Mouse (Mus musculus): ENCODE results near the gene Tnfsfm13. TPM values are rescaled to one million over a fixed set of nuclear protein-coding genes. Genes with fewer than 3 reads are reported as not detected.
A peak's percentile ranks its signal among the peaks of the same experiment; 100 is the strongest.

Gene Tnfsfm13
- polyA plus RNA-seq, 1 experiment: not detected

DNA sequence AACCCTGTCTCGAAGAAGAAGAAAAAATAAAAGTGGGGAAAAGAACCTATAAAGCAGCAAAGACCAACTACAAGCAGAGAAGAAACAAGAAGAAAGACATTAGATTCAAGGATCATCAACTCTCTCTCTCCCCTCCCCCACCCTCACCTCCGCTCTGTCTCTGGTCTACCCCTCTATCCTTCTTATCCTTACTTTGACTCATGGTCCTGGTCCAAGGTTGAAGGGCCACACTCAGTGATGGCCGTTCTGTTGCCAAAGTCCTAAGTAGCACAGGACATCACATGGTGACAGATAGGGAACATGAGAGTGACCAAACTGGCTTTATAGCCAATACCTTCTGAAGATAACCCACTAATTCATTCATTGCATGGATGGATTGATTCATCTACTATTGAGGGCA is 1.5 kb upstream of the Tnfsfm13 start:
- WGBS: 91% methylated on average over 3 of the region's 3 CpGs
- H3K27ac ChIP-seq (ENCODE audit: insufficient read depth, low read depth, low read length): no peak overlapping the region
- peaks cover 12% of the 10 kb centered on the region for H3K4me1 ChIP-seq (ENCODE audit: control insufficient read depth, insufficient read depth, low read length)
- H3K4me3 ChIP-seq (ENCODE audit: insufficient read depth, low read depth, low read length): no peak overlapping the region
- TF ChIP-seq POLR2A (IDR thresholded peaks at IDR 0.05; ENCODE audit: insufficient read depth, low read depth, low read length) (no peak), CTCF (IDR thresholded peaks at IDR 0.05; ENCODE audit: insufficient read depth, low read depth, low read length) (no peak)

DNA sequence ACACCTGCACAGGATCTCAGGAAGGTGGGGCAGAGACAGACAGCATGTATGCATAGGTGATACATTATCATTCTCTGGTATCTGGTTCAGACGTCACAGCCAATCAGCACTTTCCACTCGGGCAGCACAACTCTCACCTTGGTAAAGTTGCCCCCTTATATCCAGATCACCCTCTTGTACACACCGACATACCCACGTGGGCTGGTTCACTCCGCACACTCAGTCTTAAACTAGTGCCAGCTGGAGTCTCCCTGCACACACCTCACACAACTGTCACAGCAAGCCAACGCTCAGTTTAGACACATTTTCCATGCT is 895 bp downstream of the Tnfsfm13 start:
- Histone ChIP-seq H3K4me1 (ENCODE audit: control insufficient read depth, insufficient read depth, low read length) (peaks cover 15% of the 10 kb centered on the region), H3K4me3 (ENCODE audit: insufficient read depth, low read depth, low read length) (peak overlapping the region; percentile 34), H3K27ac (ENCODE audit: insufficient read depth, low read depth, low read length) (no peak overlapping the region)
- TF ChIP-seq POLR2A (IDR thresholded peaks at IDR 0.05; ENCODE audit: insufficient read depth, low read depth, low read length) (no peak), CTCF (IDR thresholded peaks at IDR 0.05; ENCODE audit: insufficient read depth, low read depth, low read length) (no peak)
- WGBS: 9% methylated on average over 6 of the region's 6 CpGs

DNA sequence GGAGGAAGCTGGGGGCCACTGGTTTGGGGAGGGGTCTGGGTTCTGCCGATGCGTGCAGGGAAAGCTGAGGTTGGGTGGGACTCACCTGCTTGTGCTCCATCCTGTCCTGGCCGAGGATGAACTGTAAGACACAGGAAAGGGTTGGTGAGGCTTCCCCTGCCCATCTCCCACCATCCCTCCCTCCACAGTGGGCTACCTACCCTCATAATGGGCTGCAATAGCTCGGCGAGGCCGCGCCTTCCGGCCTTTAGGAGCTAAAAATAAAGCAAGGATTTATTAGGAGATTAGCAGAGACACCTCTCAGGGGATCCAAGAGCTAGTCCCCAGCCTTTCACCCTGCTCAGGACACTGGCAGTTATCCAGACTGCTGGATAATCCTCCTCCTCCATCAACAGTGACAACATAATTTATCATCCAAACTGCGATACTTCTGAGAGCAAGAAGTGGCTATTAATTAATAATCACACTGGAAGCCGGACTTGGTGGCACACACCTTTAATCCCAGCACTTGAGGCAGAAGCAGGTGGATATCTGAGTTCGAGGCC is 2.4 kb downstream of the Tnfsfm13 start:
- Histone ChIP-seq H3K4me3 (ENCODE audit: insufficient read depth, low read depth, low read length) (no peak overlapping the region), H3K27ac (ENCODE audit: insufficient read depth, low read depth, low read length) (no peak overlapping the region), H3K4me1 (ENCODE audit: control insufficient read depth, insufficient read depth, low read length) (peaks cover 15% of the 10 kb centered on the region)
- TF ChIP-seq POLR2A (IDR thresholded peaks at IDR 0.05; ENCODE audit: insufficient read depth, low read depth, low read length) (no peak), CTCF (IDR thresholded peaks at IDR 0.05; ENCODE audit: insufficient read depth, low read depth, low read length) (no peak)
- WGBS: 68% methylated on average over 11 of the region's 11 CpGs

DNA sequence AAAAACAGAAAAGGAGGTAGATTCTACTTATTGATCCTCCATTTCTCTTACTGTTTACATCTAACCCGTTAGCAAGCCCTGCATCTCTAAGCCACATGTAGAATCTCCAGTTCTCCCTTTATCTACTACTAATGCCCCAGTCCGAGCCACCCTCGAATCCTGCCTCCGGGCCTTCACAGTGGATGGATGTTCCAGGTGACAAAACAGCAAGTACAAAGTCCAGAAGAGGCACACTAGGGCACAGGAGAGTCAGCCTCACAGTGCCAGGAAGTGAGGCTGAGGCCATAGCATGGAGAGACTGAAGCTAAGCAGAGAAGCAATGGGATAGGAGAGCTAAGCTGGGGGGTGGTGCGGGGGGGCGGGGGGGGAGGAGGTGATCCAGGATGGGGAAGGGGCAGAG is 3.0 kb downstream of the Tnfsfm13 start:
- no peak for TF ChIP-seq POLR2A (IDR thresholded peaks at IDR 0.05; ENCODE audit: insufficient read depth, low read depth, low read length)
- TF ChIP-seq CTCF (IDR thresholded peaks at IDR 0.05; ENCODE audit: insufficient read depth, low read depth, low read length): no peak
- no peak overlapping the region for H3K4me3 ChIP-seq (ENCODE audit: insufficient read depth, low read depth, low read length)
- 90% methylated on average over 6 of the region's 6 CpGs for WGBS

DNA sequence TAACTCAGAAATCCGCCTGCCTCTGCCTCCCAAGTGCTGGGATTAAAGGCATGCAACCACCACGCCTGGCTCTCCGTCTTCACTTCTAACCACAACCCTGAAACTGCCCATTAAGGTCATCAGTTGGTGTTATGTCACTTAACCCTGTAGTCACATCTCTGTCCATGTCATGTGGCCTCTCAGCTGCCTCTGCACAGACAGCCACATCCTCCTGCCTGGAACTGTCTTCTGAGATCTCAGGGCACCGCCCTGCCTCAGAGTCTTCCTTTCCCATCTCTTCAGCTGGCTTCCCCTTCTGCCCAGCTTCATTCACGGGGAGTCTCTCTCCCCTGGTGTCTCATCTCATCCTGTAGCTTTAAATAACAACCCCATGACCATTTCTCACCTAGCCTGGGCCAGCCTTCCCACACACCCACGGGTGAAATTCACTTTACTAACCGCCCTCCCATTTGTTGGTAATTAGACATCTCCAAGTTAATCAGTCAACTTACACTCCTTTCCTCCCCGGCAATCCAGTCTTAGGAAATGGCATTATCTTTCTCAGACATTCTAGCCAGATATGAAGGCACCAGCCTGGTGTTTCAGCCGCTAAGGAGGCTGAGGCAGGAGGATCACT is 3.6 kb downstream of the Tnfsfm13 start:
- Histone ChIP-seq H3K27ac (ENCODE audit: insufficient read depth, low read depth, low read length) (no peak overlapping the region), H3K4me1 (ENCODE audit: control insufficient read depth, insufficient read depth, low read length) (peaks cover 15% of the 10 kb centered on the region), H3K4me3 (ENCODE audit: insufficient read depth, low read depth, low read length) (no peak overlapping the region)
- WGBS: 71% methylated on average over 9 of the region's 9 CpGs
- TF ChIP-seq CTCF (IDR thresholded peaks at IDR 0.05; ENCODE audit: insufficient read depth, low read depth, low read length): no peak
- TF ChIP-seq POLR2A (IDR thresholded peaks at IDR 0.05; ENCODE audit: insufficient read depth, low read depth, low read length): no peak

More for the DNA sequence above, 3.0 kb downstream of the Tnfsfm13 start:
- H3K4me1 ChIP-seq (ENCODE audit: control insufficient read depth, insufficient read depth, low read length): peaks cover 15% of the 10 kb centered on the region
- H3K27ac ChIP-seq (ENCODE audit: insufficient read depth, low read depth, low read length): no peak overlapping the region

DNA sequence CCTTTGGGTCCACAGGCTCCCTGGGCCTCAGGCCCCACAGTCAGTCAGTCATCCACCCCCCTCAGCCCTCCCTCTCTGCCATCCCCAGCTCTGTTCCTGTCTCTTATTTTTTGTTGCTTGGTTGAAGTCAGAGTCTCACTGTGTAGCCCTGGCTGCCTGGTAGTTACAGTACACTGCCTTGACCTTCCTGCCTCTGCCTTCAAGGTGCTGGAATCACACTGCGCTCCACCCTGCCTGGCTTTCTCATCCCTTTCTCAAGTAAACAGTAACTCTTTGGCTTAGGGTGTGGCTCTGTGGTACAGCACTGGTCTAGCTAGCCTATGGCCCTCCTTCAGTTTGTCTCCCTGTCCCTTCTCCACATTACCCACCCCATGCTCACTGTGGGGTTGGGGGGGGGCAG is 6.0 kb downstream of the Tnfsfm13 start:
- Histone ChIP-seq H3K27ac (ENCODE audit: insufficient read depth, low read depth, low read length) (no peak overlapping the region), H3K4me1 (ENCODE audit: control insufficient read depth, insufficient read depth, low read length) (peaks cover 25% of the 10 kb centered on the region), H3K4me3 (ENCODE audit: insufficient read depth, low read depth, low read length) (no peak overlapping the region)
- 97% methylated on average over 1 of the region's 1 CpGs for WGBS
- no peak for TF ChIP-seq POLR2A (IDR thresholded peaks at IDR 0.05; ENCODE audit: insufficient read depth, low read depth, low read length)
- no peak for TF ChIP-seq CTCF (IDR thresholded peaks at IDR 0.05; ENCODE audit: insufficient read depth, low read depth, low read length)

DNA sequence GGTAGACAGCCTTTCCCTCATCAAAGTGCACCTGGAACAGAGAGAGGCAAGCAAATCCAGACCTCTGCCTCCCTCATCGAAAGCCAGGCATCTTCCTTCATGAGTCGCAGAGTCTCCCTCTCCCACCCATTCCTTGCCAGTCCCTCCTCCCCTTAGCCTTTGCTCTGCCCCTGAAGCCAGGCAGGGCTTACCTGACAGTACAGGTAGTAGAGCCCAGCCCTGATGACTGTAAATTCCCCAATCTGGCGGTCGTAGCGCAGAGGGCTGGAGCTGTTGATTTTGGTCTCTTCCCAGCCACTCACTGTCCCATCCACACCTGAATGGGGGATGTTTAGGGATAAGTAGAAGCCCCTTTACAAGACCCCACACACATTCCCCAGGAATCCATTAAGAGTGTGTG is 8.8 kb downstream of the Tnfsfm13 start:
- Histone ChIP-seq H3K27ac (ENCODE audit: insufficient read depth, low read depth, low read length) (no peak overlapping the region), H3K4me1 (ENCODE audit: control insufficient read depth, insufficient read depth, low read length) (peaks cover 22% of the 10 kb centered on the region), H3K4me3 (ENCODE audit: insufficient read depth, low read depth, low read length) (no peak overlapping the region)
- no peak for TF ChIP-seq POLR2A (IDR thresholded peaks at IDR 0.05; ENCODE audit: insufficient read depth, low read depth, low read length)
- no peak for TF ChIP-seq CTCF (IDR thresholded peaks at IDR 0.05; ENCODE audit: insufficient read depth, low read depth, low read length)
- whole genome bisulfite sequencing: 68% methylated on average over 5 of the region's 5 CpGs

DNA sequence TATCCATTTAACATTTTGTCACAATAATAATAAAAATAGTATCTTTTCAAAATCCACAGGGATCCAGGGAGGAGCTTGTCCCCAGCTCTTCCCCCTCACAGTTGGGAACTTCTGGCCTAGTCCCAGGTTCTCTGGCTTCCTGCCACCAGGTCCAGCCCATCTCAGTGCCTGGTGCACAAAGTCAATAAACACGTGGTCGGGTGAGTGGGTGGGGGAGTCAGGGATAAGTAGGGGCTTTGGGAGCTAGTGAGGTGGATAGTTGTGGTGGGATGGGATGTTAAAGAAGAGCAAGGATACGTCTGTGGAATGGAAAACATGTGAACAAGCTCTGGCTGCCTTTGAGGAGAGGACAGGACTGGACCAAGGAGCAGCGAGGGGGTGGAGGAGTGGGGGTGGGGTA is 9.5 kb downstream of the Tnfsfm13 start:
- 3% methylated on average over 4 of the region's 4 CpGs for WGBS
- no peak overlapping the region for H3K4me3 ChIP-seq (ENCODE audit: insufficient read depth, low read depth, low read length)
- TF ChIP-seq CTCF (IDR thresholded peaks at IDR 0.05; ENCODE audit: insufficient read depth, low read depth, low read length) (no peak), POLR2A (IDR thresholded peaks at IDR 0.05; ENCODE audit: insufficient read depth, low read depth, low read length) (no peak)
- no peak overlapping the region for H3K27ac ChIP-seq (ENCODE audit: insufficient read depth, low read depth, low read length)
- H3K4me1 ChIP-seq (ENCODE audit: control insufficient read depth, insufficient read depth, low read length): peaks cover 22% of the 10 kb centered on the region

DNA sequence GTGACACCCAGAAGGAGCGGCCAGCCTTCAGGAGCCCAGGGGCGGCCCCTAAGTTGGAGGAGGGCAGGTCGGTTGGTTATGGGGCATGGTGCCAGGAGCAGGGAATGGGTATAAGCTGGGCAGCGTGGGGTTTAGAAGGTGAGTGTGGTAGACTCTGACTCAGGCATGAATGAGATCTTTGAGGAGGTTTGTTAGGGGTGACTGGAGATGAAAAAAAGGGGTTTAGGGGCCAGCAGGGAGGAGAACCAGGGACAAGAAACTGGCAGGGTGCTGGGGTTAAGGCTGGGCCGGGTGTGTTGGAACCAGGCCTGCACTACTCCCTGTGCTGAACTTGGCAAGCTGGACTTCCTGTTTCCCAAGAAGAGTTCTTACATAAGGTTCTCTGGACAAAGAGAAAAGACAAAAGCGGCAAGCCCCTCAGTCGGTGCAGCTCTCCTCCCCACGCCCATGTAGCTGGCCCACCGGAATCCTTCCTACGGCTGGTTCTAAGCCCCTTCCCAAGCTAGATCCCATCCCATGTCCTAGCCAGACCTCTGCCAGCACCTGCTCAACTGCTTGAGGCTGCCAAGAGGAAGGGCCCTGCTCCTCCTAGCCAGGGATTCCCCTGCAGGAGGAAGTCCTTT is 10.3 kb downstream of the Tnfsfm13 start, which contains the start of gene Tnfsf13:
Gene Tnfsf13, minus strand, starts transcription at position 259 of the 623 bp plus-strand sequence.
- Histone ChIP-seq H3K27ac (ENCODE audit: insufficient read depth, low read depth, low read length) (peak within 1 kb of the TSS; percentile 94), H3K4me3 (ENCODE audit: insufficient read depth, low read depth, low read length) (no peak within 1 kb of the TSS), H3K4me1 (ENCODE audit: control insufficient read depth, insufficient read depth, low read length) (peaks cover 24% of the 10 kb centered on the region)
- 40% methylated on average over 10 of the region's 10 CpGs for WGBS
- TF ChIP-seq POLR2A (IDR thresholded peaks at IDR 0.05; ENCODE audit: insufficient read depth, low read depth, low read length) (no peak; the same call in 1 of the 2 replicates), CTCF (IDR thresholded peaks at IDR 0.05; ENCODE audit: insufficient read depth, low read depth, low read length) (no peak)
